Mouse (Mus musculus) ES-Bruce4 (cell line): Measurements from ENCODE around the gene D930007J09Rik. TPM values are rescaled to one million over a fixed set of nuclear protein-coding genes. Genes with fewer than 3 reads are reported as not detected.

Experiments used
- H3K27ac ChIP-seq: 2 replicates; pipeline ENCODE4 v1.5.1; 2012; ENCODE audit warnings: low read length, inconsistent platforms; ENCODE audit not compliant: insufficient read depth
- H3K27me3 ChIP-seq: 2 replicates; pipeline ENCODE4 v1.6.1; 2012; ENCODE audit warnings: mild to moderate bottlenecking, low read length, inconsistent platforms; ENCODE audit not compliant: control insufficient read depth, poor library complexity, insufficient read depth, severe bottlenecking
- H3K36me3 ChIP-seq: 2 replicates; pipeline ENCODE4 v1.6.1; 2012; ENCODE audit warnings: inconsistent platforms, mild to moderate bottlenecking, low read length, moderate library complexity; ENCODE audit not compliant: control insufficient read depth, poor library complexity, insufficient read depth, severe bottlenecking
- H3K4me1 ChIP-seq: one replicate; pipeline ENCODE4 v1.8.1; 2011; ENCODE audit warnings: low read length; ENCODE audit not compliant: control insufficient read depth, insufficient read depth
- H3K4me3 ChIP-seq: 2 replicates; pipeline ENCODE4 v1.5.1; 2011; ENCODE audit warnings: low read depth, mild to moderate bottlenecking, low read length
- H3K9ac ChIP-seq: 2 replicates; pipeline ENCODE4 v1.6.1; 2012; ENCODE audit warnings: low read depth, mild to moderate bottlenecking, inconsistent platforms; ENCODE audit not compliant: poor library complexity, severe bottlenecking
- H3K9me3 ChIP-seq: replicated peaks from 2 replicates; pipeline ENCODE4 v1.6.1; 2012; ENCODE audit warnings: mild to moderate bottlenecking, low read length, inconsistent platforms; ENCODE audit not compliant: control insufficient read depth, poor library complexity, insufficient read depth, severe bottlenecking
- CTCF ChIP-seq: IDR thresholded peaks from one replicate; pipeline ENCODE4 v1.8.1; 2011; ENCODE audit warnings: low read depth, low read length
- EP300 ChIP-seq: IDR thresholded peaks from 2 replicates; pipeline ENCODE4 v1.6.1; 2011; ENCODE audit warnings: low read depth, low read length; ENCODE audit not compliant: insufficient read depth
- POLR2A ChIP-seq: IDR thresholded peaks from one replicate; pipeline ENCODE4 v1.8.1; 2011; ENCODE audit warnings: low read length; ENCODE audit not compliant: insufficient read depth
- polyA plus RNA-seq: library from polyadenylated mRNA; stranded (reverse); fragments of >200 nt; gene quantifications from 2 replicates; pipeline ENCODE4 v1.2.4, GENCODE M21; 2011; ENCODE audit warnings: low read depth; ENCODE audit not compliant: missing spikeins, insufficient read depth, insufficient read length

The D930007J09Rik gene
- polyA plus RNA-seq, 1 experiment: not detected

DNA sequence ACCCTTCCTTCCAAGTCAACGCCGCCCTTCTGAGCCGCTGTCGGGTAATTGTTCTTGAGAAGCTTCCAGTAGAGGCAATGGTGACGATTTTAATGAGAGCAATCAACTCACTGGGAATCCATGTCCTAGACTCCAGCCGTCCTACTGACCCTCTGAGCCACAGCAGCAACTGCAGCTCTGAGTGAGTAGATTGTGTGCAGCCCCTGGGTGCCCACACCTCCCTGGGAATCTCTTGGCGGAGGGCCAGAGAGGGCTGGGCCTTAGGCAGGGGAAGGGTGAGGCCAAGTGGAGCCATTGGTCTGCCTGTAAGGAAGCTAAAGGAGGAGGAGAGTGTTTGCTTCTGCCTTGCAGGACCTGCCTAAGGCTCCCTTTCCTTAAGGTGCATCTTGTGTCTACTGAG lies 4.2 kb upstream of the D930007J09Rik start:
- H3K4me1 ChIP-seq: no peaks in the 10 kb centered on the region
- H3K4me3 ChIP-seq: no peak overlapping the region
- no peaks in the 10 kb centered on the region for H3K9me3 ChIP-seq
- peaks cover 1% of the 10 kb centered on the region; the same call in 1 of the 2 replicates for H3K27me3 ChIP-seq
- peaks cover 9% of the 10 kb centered on the region for H3K36me3 ChIP-seq
- H3K27ac ChIP-seq: no peak overlapping the region
- H3K9ac ChIP-seq: no peak overlapping the region
- TF ChIP-seq POLR2A (no peak), EP300 (no peak), CTCF (no peak)

DNA sequence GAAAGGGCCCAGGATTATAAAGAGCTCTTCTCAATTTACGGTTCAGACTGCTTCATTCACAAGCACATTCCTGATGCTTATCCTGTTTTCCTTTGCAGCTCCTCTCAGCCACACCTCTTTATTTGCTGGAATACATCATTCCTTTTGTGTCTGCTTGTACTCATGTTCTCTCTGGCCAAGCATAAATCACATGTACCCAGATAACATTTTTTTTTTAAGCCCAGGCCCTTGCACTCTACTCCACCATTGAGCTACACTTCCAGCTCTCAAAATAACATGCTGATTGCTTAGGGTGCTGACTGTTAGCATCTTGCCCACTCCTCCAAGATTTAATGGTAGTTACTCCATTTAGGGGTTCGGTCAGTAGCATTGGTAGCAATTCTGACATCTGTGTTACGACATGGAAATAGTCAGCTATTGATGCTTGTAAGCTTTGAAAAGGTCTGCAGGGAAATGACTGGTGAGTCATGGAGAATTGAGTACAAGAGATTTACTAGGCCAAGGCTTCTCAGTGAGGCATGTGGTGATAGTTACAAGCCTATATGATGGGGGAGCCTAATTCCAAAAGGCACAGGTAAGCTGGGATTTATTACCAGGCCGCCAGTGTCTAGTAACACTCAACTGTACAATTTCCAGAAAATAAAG lies 1.2 kb upstream of the D930007J09Rik start:
- TF ChIP-seq CTCF: no peak
- TF ChIP-seq POLR2A: no peak
- no peak for TF ChIP-seq EP300
- peaks cover 1% of the 10 kb centered on the region; the same call in 1 of the 2 replicates for H3K27me3 ChIP-seq
- no peaks in the 10 kb centered on the region for H3K4me1 ChIP-seq
- peaks cover 9% of the 10 kb centered on the region for H3K36me3 ChIP-seq
- no peak overlapping the region for H3K27ac ChIP-seq
- H3K9ac ChIP-seq: no peak overlapping the region
- no peaks in the 10 kb centered on the region for H3K9me3 ChIP-seq
- H3K4me3 ChIP-seq: no peak overlapping the region

DNA sequence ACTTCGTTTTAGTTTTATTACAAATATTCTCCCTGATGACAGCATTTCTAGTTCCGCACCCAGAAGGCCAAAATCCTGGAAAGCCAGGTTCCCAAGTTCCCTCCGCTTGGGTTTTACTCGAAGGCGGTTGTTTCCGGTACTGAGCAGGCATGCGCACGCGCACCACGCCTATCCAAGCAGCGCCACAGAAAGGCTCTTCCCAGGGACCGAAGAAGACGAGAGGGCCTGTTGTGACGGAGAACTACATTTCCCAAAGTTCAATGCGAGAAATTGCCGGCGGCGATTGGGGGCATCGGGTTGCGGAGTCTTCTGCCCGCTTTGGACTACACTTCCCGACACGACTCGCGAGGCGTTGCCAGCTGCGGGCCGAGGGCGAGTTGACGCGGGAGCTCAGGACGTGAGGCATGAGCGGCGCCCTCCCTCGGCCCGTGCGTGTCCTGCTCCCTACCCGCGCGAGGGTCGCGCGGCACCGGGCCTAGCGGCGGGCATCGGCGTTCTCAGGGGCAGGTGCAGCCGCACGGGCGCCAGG lies 892 bp downstream of the D930007J09Rik start, which contains the start of gene Wrnip1:
Wrnip1 (plus strand) TSS at position 346 of the 529 bp plus-strand sequence.
- peak; percentile 30 for TF ChIP-seq CTCF
- peak; percentile 38 for TF ChIP-seq POLR2A
- TF ChIP-seq EP300: no peak
- Histone ChIP-seq H3K27ac (no peak within 1 kb of the TSS), H3K9me3 (no peaks in the 10 kb centered on the region), H3K9ac (peak within 1 kb of the TSS; percentile 74), H3K4me1 (no peaks in the 10 kb centered on the region), H3K27me3 (peaks cover 1% of the 10 kb centered on the region; the same call in 1 of the 2 replicates), H3K36me3 (peaks cover 4% of the 10 kb centered on the region), H3K4me3 (peak within 1 kb of the TSS; percentile 84)

DNA sequence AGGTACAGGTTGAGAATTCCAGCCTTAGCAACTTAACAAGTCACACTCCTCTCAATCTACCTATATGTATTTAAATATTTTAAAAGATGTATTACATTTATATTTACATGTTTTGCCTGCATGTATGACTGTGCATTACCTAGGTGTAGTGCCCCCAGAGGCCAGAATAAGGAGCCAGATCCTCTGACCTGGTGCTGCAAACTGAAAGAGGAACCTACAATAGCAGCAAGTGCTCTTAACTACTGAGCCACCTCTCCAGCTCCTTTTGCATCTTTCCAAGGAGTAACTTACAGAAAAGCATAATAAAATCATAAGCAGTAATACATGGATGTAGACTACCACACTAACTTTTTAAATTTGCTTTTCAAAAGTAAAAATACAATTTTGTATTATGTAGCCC lies 1.8 kb downstream of the D930007J09Rik start:
- Histone ChIP-seq H3K4me3 (no peak overlapping the region), H3K9ac (no peak overlapping the region), H3K27me3 (peaks cover 1% of the 10 kb centered on the region; the same call in 1 of the 2 replicates), H3K36me3 (peaks cover 2% of the 10 kb centered on the region; the same call in 1 of the 2 replicates), H3K27ac (no peak overlapping the region), H3K4me1 (no peaks in the 10 kb centered on the region), H3K9me3 (no peaks in the 10 kb centered on the region)
- TF ChIP-seq EP300 (no peak), POLR2A (no peak), CTCF (no peak)

DNA sequence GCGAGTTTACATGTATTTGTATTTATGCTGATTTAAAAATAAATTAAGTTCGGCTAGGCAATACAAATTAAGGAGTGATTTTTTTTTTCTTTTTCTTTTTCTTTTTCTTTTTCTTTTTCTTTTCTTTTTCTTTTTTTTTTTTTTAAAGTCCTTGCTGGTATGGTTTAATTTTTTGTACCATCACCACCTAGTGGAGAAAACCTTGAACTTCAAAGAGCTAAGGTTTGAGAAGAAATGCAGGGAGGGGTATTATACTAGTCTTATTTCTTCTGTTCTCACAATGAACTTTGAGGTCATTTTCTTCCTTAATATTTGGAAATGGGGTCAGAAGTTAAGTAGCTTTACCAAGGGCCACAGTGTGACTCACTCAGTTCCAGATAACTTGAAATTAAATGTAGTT lies 3.5 kb downstream of the D930007J09Rik start:
- no peak for TF ChIP-seq CTCF
- TF ChIP-seq EP300: no peak
- no peak for TF ChIP-seq POLR2A
- Histone ChIP-seq H3K4me1 (no peaks in the 10 kb centered on the region), H3K27ac (no peak overlapping the region), H3K9me3 (no peaks in the 10 kb centered on the region), H3K9ac (no peak overlapping the region), H3K36me3 (no peaks in the 10 kb centered on the region), H3K27me3 (peaks cover 1% of the 10 kb centered on the region; the same call in 1 of the 2 replicates), H3K4me3 (no peak overlapping the region)

DNA sequence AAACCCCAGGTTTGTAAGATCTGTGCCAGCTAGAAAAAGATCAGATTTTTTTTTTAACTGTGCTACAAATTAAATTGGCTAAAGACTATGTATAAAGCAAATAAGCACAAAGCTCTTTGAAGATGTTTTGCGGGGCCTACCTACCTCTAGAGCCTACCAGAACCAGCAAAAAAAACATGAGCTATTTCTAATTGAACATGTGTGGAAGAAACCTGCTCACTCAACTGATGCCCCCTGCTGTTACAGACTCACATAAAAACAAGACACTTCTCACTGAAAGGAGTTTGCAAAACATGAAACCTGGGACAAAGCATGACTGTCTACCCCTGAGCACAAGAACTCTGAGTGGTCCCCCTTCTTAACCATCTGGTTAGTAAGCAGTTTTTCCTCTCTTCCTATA lies 5.6 kb downstream of the D930007J09Rik start:
- H3K9me3 ChIP-seq: no peaks in the 10 kb centered on the region
- H3K9ac ChIP-seq: no peak overlapping the region
- no peaks in the 10 kb centered on the region for H3K27me3 ChIP-seq
- no peaks in the 10 kb centered on the region for H3K36me3 ChIP-seq
- H3K27ac ChIP-seq: no peak overlapping the region
- TF ChIP-seq EP300 (no peak), CTCF (no peak), POLR2A (no peak)
- H3K4me1 ChIP-seq: no peaks in the 10 kb centered on the region
- H3K4me3 ChIP-seq: no peak overlapping the region
